Mouse (Mus musculus): ENCODE results near the gene Hhatl. TPM values are rescaled to one million over a fixed set of nuclear protein-coding genes. Genes with fewer than 3 reads are reported as not detected.

Gene Hhatl
- total and polyA plus RNA-seq, 2 experiments from 2014 or later, result 0.39 to 1.2 TPM

- Histone ChIP-seq H3K9ac (no peak overlapping the region), H3K4me3 (ENCODE audit: low read depth, low read length) (no peak overlapping the region), H3K4me2 (ENCODE audit: low read depth) (no peak overlapping the region), H3K27ac (ENCODE audit: low read depth, low read length) (no peak overlapping the region), H3K36me3 (ENCODE audit: insufficient read depth) (no peaks in the 10 kb centered on the region), H3K27me3 (ENCODE audit: insufficient read depth, low read length) (no peaks in the 10 kb centered on the region), H3K9me3 (ENCODE audit: low read length) (no peaks in the 10 kb centered on the region), H3K4me1 (ENCODE audit: insufficient read depth) (no peaks in the 10 kb centered on the region)
- no peak for TF ChIP-seq CTCF (IDR thresholded peaks at IDR 0.05; ENCODE audit: low read depth)
- no peak for DNase-seq
- no peak for ATAC-seq
- 73% methylated on average over 5 of the region's 5 CpGs for WGBS
Measured at GRCm38 (mm10) chr9:121820765-121821164, 28.5 kb upstream of the Hhatl start.

DNA sequence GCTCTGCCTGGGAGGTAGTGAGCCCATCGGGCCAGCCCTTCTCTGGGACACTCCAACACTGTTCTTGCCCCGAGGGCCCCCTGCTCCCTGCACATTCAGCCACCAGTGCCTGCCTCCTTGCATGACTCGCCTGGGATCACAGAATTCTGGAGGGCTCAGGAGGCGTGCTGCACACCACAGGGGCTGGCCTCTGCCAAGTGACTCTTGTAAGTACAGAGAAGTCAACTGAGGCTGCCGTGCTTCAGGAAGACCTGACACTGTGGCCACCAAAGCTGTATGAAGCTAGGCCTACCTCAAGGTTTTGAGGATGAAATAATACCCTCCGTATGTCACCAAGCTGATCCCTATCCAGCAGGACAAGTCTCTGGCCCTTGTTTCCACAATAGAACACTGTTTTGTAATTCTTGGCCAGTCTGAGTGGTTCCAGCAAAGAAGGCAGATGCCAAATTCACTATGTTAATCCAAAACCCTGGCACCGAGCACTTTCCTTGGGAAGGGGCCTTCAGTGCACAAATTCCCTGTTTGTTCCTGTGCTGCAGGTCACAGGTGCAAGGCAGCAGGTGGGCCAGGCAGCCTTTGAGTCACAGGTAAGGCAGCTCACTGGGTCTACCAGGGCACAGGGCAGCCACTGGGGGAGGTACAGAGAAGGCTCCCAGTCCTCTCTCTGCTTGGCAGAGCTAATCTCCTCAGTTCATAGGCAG is 27.6 kb upstream of the Hhatl start:
- H3K27me3 ChIP-seq (ENCODE audit: insufficient read depth, low read length), result no peaks in the 10 kb centered on the region
- WGBS, result 26% methylated on average over 7 of the region's 7 CpGs
- H3K9me3 ChIP-seq (ENCODE audit: low read length), result no peaks in the 10 kb centered on the region
- H3K9ac ChIP-seq, result no peak overlapping the region
- DNase-seq (peak; percentile 54), ATAC-seq (peak; percentile 34)
- no peak for TF ChIP-seq CTCF (IDR thresholded peaks at IDR 0.05; ENCODE audit: low read depth)
- no peaks in the 10 kb centered on the region for H3K4me1 ChIP-seq (ENCODE audit: insufficient read depth)
- H3K27ac ChIP-seq (ENCODE audit: low read depth, low read length), result no peak overlapping the region
- H3K4me3 ChIP-seq (ENCODE audit: low read depth, low read length), result no peak overlapping the region
- no peak overlapping the region for H3K4me2 ChIP-seq (ENCODE audit: low read depth)
- H3K36me3 ChIP-seq (ENCODE audit: insufficient read depth), result no peaks in the 10 kb centered on the region

GRCm38 (mm10) chr9:121819073-121819770 is 26.9 kb upstream of the Hhatl start:
- TF ChIP-seq CTCF (IDR thresholded peaks at IDR 0.05; ENCODE audit: low read depth), result no peak
- WGBS, result 59% methylated on average over 9 of the region's 9 CpGs
- H3K4me1 ChIP-seq (ENCODE audit: insufficient read depth), result no peaks in the 10 kb centered on the region
- H3K27me3 ChIP-seq (ENCODE audit: insufficient read depth, low read length), result no peaks in the 10 kb centered on the region
- no peaks in the 10 kb centered on the region for H3K9me3 ChIP-seq (ENCODE audit: low read length)
- H3K27ac ChIP-seq (ENCODE audit: low read depth, low read length), result no peak overlapping the region
- no peak overlapping the region for H3K4me2 ChIP-seq (ENCODE audit: low read depth)
- no peak overlapping the region for H3K9ac ChIP-seq
- DNase-seq, result no peak
- no peaks in the 10 kb centered on the region for H3K36me3 ChIP-seq (ENCODE audit: insufficient read depth)
- no peak for ATAC-seq
- no peak overlapping the region for H3K4me3 ChIP-seq (ENCODE audit: low read depth, low read length)

- no peak for ATAC-seq
- peaks cover 4% of the 10 kb centered on the region; the same call in 1 of the 2 replicates for H3K4me1 ChIP-seq (ENCODE audit: insufficient read depth)
- H3K4me2 ChIP-seq (ENCODE audit: low read depth), result no peak overlapping the region
- DNase-seq, result no peak
- no peaks in the 10 kb centered on the region for H3K36me3 ChIP-seq (ENCODE audit: insufficient read depth)
- H3K27me3 ChIP-seq (ENCODE audit: insufficient read depth, low read length), result no peaks in the 10 kb centered on the region
- no peak overlapping the region for H3K27ac ChIP-seq (ENCODE audit: low read depth, low read length)
- no peak overlapping the region for H3K4me3 ChIP-seq (ENCODE audit: low read depth, low read length)
- no peaks in the 10 kb centered on the region for H3K9me3 ChIP-seq (ENCODE audit: low read length)
- no peak for TF ChIP-seq CTCF (IDR thresholded peaks at IDR 0.05; ENCODE audit: low read depth)
- no peak overlapping the region for H3K9ac ChIP-seq
- WGBS, result 85% methylated on average over 6 of the region's 6 CpGs
Measured at GRCm38 (mm10) chr9:121815183-121815582, 22.9 kb upstream of the Hhatl start.

DNA sequence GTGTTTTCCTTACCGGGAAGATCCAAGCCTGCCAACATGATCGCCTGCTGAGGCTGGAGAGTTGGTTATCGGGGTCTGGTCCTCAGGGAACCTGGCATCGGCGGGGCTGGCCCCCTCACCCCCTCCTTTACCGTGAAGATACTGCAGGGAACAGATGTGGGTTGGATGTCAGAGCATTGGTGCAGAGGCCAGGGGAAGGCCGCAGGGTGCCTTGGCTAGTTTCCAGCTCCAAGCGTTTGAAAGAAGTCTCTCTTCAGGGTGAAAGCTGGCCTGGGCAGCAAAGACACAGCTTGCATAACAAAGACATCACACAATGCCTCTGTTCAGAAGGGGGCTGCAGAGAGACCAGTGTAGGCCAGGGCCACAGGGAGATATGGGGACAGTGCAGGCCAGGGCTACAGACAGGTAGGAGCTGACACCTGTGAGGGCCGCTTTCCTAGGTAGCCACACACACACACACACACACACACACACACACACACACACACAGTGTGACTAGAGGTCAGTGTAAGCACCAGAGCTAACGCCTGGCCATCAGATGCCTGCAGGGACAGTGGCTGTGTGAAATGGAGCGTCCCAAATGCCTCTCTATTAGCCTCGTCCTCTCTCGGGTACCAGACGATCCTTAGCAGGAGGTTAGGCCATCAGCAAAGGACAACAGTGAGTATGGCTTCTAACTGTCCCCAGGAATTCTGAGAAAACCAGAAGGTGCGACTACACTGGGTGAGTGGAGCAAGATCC is 17.9 kb upstream of the Hhatl start:
- no peaks in the 10 kb centered on the region for H3K9me3 ChIP-seq (ENCODE audit: low read length)
- peak; percentile 51 for DNase-seq
- peak overlapping the region; percentile 21; the same call in 1 of the 2 replicates for H3K27ac ChIP-seq (ENCODE audit: low read depth, low read length)
- no peak overlapping the region for H3K9ac ChIP-seq
- no peak overlapping the region for H3K4me2 ChIP-seq (ENCODE audit: low read depth)
- ATAC-seq, result peak; percentile 70
- no peak overlapping the region for H3K4me3 ChIP-seq (ENCODE audit: low read depth, low read length)
- WGBS, result 16% methylated on average over 15 of the region's 15 CpGs
- TF ChIP-seq CTCF (IDR thresholded peaks at IDR 0.05; ENCODE audit: low read depth), result no peak
- peaks cover 8% of the 10 kb centered on the region; the same call in 1 of the 2 replicates for H3K4me1 ChIP-seq (ENCODE audit: insufficient read depth)
- no peaks in the 10 kb centered on the region for H3K36me3 ChIP-seq (ENCODE audit: insufficient read depth)
- no peaks in the 10 kb centered on the region for H3K27me3 ChIP-seq (ENCODE audit: insufficient read depth, low read length)

- Histone ChIP-seq H3K9ac (no peak overlapping the region), H3K27ac (ENCODE audit: low read depth, low read length) (no peak overlapping the region), H3K4me3 (ENCODE audit: low read depth, low read length) (no peak overlapping the region), H3K9me3 (ENCODE audit: low read length) (no peaks in the 10 kb centered on the region), H3K36me3 (ENCODE audit: insufficient read depth) (no peaks in the 10 kb centered on the region), H3K4me1 (ENCODE audit: insufficient read depth) (peaks cover 8% of the 10 kb centered on the region; the same call in 1 of the 2 replicates), H3K4me2 (ENCODE audit: low read depth) (no peak overlapping the region), H3K27me3 (ENCODE audit: insufficient read depth, low read length) (no peaks in the 10 kb centered on the region)
- DNase-seq, result no peak
- ATAC-seq, result 0 out of 2 replicates have a peak, but pooled peaks have one; percentile 12
- WGBS, result 42% methylated on average over 3 of the region's 3 CpGs
- TF ChIP-seq CTCF (IDR thresholded peaks at IDR 0.05; ENCODE audit: low read depth), result no peak
Measured at GRCm38 (mm10) chr9:121808511-121808910, 16.2 kb upstream of the Hhatl start.

Measured in forebrain, postnatal 0 days (tissue).